Mouse (Mus musculus): ENCODE results near the gene Lrch1. TPM values are rescaled to one million over a fixed set of nuclear protein-coding genes. Genes with fewer than 3 reads are reported as not detected.

The Lrch1 gene
- polyA plus RNA-seq, 1 experiment from 2014 or later, result 13.5 TPM

DNA sequence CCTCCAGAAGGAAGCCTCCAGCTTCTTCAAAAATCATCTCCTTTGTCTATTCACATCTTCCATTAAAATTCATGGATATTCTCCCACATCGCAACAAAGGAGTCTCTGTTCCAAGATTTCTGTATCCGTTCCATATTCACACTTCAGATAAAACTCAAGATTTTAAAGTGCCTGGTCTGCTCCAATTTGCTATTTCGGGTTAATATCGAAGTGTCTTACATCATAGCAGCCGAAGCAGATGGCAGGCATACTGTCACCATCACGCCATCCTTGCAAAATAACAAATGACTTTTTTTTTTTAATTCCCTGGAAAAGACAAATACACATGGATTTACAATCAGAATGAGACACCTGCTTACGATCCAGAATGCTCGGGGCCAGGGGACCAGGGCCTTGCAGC, 40.0 kb downstream of the Lrch1 start:
- Histone ChIP-seq H3K27me3 (replicated peaks; ENCODE audit: insufficient read depth, low read length) (no peaks in the 10 kb centered on the region), H3K4me2 (replicated peaks; ENCODE audit: low read depth, low read length) (no peak overlapping the region), H3K27ac (ENCODE audit: low read length) (no peak overlapping the region), H3K9ac (replicated peaks; ENCODE audit: low read depth) (no peak overlapping the region), H3K36me3 (ENCODE audit: insufficient read depth, low read length) (no peaks in the 10 kb centered on the region), H3K9me3 (ENCODE audit: low read length) (no peaks in the 10 kb centered on the region), H3K4me1 (ENCODE audit: insufficient read depth, low read depth, low read length) (peaks cover 18% of the 10 kb centered on the region), H3K4me3 (ENCODE audit: low read depth, low read length) (no peak overlapping the region)
- TF ChIP-seq EP300 (IDR thresholded peaks at IDR 0.05), result no peak
- TF ChIP-seq CTCF (IDR thresholded peaks at IDR 0.05), result no peak
- 70% methylated on average over 8 of the region's 8 CpGs for WGBS
- ATAC-seq (no peak), DNase-seq (ENCODE audit: low spot score) (no peak)

DNA sequence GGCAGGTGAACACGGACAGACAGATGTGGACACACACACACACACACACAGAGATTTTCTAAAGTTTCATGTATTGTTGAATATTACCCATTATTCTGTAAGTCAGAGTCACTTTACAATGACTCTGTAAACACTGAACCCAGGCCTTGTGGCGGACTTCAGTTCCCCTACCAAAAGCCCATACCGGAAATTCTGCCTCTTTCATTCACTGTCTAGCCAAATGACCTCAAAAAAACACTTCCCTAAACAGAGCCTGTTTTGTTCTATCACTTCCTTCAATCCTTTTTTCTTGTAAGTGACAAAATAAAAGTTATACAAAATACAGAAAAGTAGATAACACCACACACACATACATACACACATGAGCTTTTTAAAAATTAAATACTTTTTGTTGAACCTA, 41.7 kb downstream of the Lrch1 start:
- ATAC-seq, result no peak
- Histone ChIP-seq H3K4me2 (replicated peaks; ENCODE audit: low read depth, low read length) (no peak overlapping the region), H3K9me3 (ENCODE audit: low read length) (no peaks in the 10 kb centered on the region), H3K27ac (ENCODE audit: low read length) (no peak overlapping the region), H3K4me1 (ENCODE audit: insufficient read depth, low read depth, low read length) (peaks cover 18% of the 10 kb centered on the region), H3K9ac (replicated peaks; ENCODE audit: low read depth) (no peak overlapping the region), H3K27me3 (replicated peaks; ENCODE audit: insufficient read depth, low read length) (no peaks in the 10 kb centered on the region), H3K36me3 (ENCODE audit: insufficient read depth, low read length) (no peaks in the 10 kb centered on the region), H3K4me3 (ENCODE audit: low read depth, low read length) (no peak overlapping the region)
- peak; percentile 42 for DNase-seq (ENCODE audit: low spot score)
- WGBS, result 30% methylated on average over 3 of the region's 3 CpGs
- TF ChIP-seq CTCF (IDR thresholded peaks at IDR 0.05), result no peak
- no peak for TF ChIP-seq EP300 (IDR thresholded peaks at IDR 0.05)

DNA sequence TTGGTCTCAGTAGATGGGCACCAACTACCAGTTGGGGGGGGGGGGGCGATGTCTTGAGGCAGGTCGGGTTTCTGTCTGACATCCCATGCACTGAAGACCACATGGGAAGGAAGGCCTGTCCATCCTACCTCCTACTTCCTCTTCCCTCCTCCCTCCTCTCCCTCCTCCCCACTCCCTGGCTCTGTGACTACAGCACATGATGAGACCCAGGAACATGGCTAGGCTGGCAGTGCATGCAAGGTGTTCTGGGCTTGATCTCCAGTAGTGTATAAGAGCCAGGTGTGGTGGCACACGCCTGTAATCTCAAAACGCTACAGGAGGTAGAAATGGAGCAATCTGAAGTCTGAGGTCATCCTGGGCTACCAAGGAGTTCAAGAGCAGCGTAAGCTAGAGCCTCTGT, 43.2 kb downstream of the Lrch1 start:
- Histone ChIP-seq H3K27ac (ENCODE audit: low read length) (no peak overlapping the region), H3K36me3 (ENCODE audit: insufficient read depth, low read length) (no peaks in the 10 kb centered on the region), H3K9ac (replicated peaks; ENCODE audit: low read depth) (no peak overlapping the region), H3K4me2 (replicated peaks; ENCODE audit: low read depth, low read length) (no peak overlapping the region), H3K9me3 (ENCODE audit: low read length) (no peaks in the 10 kb centered on the region), H3K4me3 (ENCODE audit: low read depth, low read length) (no peak overlapping the region), H3K27me3 (replicated peaks; ENCODE audit: insufficient read depth, low read length) (no peaks in the 10 kb centered on the region), H3K4me1 (ENCODE audit: insufficient read depth, low read depth, low read length) (peaks cover 18% of the 10 kb centered on the region)
- DNase-seq (ENCODE audit: low spot score) (no peak), ATAC-seq (no peak)
- 84% methylated on average over 5 of the region's 5 CpGs for WGBS
- TF ChIP-seq CTCF (IDR thresholded peaks at IDR 0.05) (no peak), EP300 (IDR thresholded peaks at IDR 0.05) (no peak)

DNA sequence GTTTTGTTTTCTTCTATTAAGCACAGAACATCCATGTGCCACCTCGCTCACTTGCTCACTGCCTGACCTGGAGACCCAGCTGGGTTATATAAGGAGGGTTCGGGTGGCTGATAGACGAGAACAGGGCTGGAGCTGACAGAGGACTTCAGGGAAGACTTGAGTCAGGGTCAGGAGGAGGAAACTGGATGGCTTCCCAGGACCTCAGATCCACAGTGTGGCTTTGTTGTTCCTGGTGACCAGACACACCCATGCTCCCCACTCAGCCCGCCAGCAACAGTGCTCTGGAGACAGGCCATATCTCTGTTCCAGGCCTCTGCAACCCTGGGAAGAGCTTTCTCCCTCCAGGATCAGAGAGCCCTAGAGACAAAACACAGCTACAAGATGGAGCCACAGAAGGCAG, 44.6 kb downstream of the Lrch1 start:
- peak; percentile 68 for ATAC-seq
- 46% methylated on average over 4 of the region's 4 CpGs for WGBS
- no peak for TF ChIP-seq EP300 (IDR thresholded peaks at IDR 0.05)
- H3K4me2 ChIP-seq (replicated peaks; ENCODE audit: low read depth, low read length), result no peak overlapping the region
- no peaks in the 10 kb centered on the region for H3K27me3 ChIP-seq (replicated peaks; ENCODE audit: insufficient read depth, low read length)
- no peak overlapping the region for H3K9ac ChIP-seq (replicated peaks; ENCODE audit: low read depth)
- peak; percentile 43 for DNase-seq (ENCODE audit: low spot score)
- no peak overlapping the region for H3K27ac ChIP-seq (ENCODE audit: low read length)
- H3K4me3 ChIP-seq (ENCODE audit: low read depth, low read length), result no peak overlapping the region
- no peaks in the 10 kb centered on the region for H3K36me3 ChIP-seq (ENCODE audit: insufficient read depth, low read length)
- H3K9me3 ChIP-seq (ENCODE audit: low read length), result no peaks in the 10 kb centered on the region
- peaks cover 18% of the 10 kb centered on the region for H3K4me1 ChIP-seq (ENCODE audit: insufficient read depth, low read depth, low read length)

DNA sequence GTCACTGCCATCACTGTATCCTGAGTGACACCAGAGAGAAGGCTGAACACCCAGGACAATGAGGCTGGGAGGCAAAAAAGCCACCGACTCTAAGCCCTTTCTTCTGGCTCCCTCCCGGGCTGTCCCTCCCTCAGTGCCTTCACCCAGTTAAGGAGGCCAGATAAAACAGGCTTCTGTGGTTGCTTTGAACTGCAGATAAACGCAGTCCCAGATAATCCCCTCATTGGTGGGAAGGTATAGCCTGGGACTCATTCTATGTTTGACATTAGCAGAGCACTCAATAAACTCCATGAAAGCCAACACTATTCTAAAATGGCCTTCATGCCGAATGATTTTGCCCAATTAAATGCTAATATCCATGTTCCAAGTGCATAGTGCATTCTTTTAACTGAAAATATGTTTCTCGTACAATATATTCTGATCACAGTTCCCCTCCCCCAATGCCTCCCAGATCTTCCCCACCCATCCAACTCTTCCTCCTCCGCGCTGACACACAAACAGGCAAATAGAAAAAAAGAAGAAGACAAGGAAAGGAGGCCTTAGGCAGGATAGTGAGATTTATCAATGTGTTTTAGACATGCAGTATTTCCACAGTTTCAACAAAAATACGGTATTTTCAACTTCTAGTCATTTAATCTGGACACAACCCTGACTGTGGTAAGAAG, 46.8 kb downstream of the Lrch1 start:
- 72% methylated on average over 8 of the region's 8 CpGs for WGBS
- Histone ChIP-seq H3K4me1 (ENCODE audit: insufficient read depth, low read depth, low read length) (peaks cover 12% of the 10 kb centered on the region), H3K4me3 (ENCODE audit: low read depth, low read length) (no peak overlapping the region), H3K27ac (ENCODE audit: low read length) (no peak overlapping the region), H3K4me2 (replicated peaks; ENCODE audit: low read depth, low read length) (no peak overlapping the region), H3K27me3 (replicated peaks; ENCODE audit: insufficient read depth, low read length) (no peaks in the 10 kb centered on the region), H3K9ac (replicated peaks; ENCODE audit: low read depth) (no peak overlapping the region), H3K9me3 (ENCODE audit: low read length) (no peaks in the 10 kb centered on the region), H3K36me3 (ENCODE audit: insufficient read depth, low read length) (no peaks in the 10 kb centered on the region)
- TF ChIP-seq CTCF (IDR thresholded peaks at IDR 0.05) (no peak), EP300 (IDR thresholded peaks at IDR 0.05) (no peak)
- DNase-seq (ENCODE audit: low spot score) (no peak), ATAC-seq (no peak)

DNA sequence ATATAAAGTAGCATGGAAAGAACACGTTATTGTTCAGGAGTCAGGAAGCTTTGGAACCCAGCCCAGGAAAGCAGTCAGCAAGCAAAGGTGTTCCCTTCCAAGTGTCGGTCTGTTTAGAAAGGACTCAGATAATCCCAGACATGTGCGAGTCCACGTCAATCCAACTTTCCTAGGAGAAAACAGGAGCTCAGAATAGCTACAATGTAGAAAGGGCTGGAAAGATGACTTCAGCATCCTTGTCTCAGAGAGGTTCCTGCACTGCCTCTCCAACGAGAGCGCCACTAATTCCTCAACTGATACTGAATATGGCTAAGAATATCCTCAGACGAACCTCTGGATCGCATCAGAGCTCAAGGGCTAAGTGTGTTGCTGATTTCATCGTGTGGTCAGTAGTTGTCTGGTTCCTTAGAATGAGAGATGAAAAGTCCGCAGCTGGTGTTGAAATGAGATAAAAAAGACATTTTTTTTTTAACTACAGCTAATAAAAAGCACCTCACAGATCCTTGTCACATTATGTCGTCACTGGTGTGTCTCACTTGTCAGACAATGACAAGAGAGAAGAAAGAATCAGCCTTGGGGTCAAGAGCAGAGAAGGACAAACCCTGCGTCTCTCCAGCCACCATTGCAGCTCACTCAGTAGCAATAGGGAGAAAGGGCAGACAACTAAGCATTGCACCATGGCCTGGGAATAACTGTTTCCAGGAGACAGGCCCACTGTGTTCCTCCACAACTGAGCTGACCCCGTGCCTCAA, 47.5 kb downstream of the Lrch1 start:
- Histone ChIP-seq H3K27me3 (replicated peaks; ENCODE audit: insufficient read depth, low read length) (no peaks in the 10 kb centered on the region), H3K4me3 (ENCODE audit: low read depth, low read length) (no peak overlapping the region), H3K9ac (replicated peaks; ENCODE audit: low read depth) (no peak overlapping the region), H3K4me2 (replicated peaks; ENCODE audit: low read depth, low read length) (no peak overlapping the region), H3K4me1 (ENCODE audit: insufficient read depth, low read depth, low read length) (peaks cover 12% of the 10 kb centered on the region), H3K36me3 (ENCODE audit: insufficient read depth, low read length) (no peaks in the 10 kb centered on the region), H3K9me3 (ENCODE audit: low read length) (no peaks in the 10 kb centered on the region), H3K27ac (ENCODE audit: low read length) (no peak overlapping the region)
- ATAC-seq, result peak; percentile 60
- WGBS, result 41% methylated on average over 13 of the region's 13 CpGs
- TF ChIP-seq EP300 (IDR thresholded peaks at IDR 0.05), result peak; percentile 48
- no peak for TF ChIP-seq CTCF (IDR thresholded peaks at IDR 0.05)
- DNase-seq (ENCODE audit: low spot score), result peak; percentile 67

Data from lung, postnatal 0 days (tissue).